Mouse (Mus musculus): ENCODE measurements around the gene Commd1.

The Commd1 gene

GRCm38 (mm10) chr11:22981984-22982757 is at the start of gene Commd1, which contains the start of gene Gm28048:
Gene Commd1 (minus strand): TSS chr11:22982382.
Gene Gm28048 (minus strand): TSS chr11:22982090.
- peak; percentile 98 for DNase-seq

- no peak for DNase-seq
Observed at GRCm38 (mm10) chr11:23029399-23029798, 47.2 kb upstream of the Commd1 start.

- no peak for DNase-seq
Observed at GRCm38 (mm10) chr11:23028957-23029356, 46.8 kb upstream of the Commd1 start.

- no peak for DNase-seq
Observed at GRCm38 (mm10) chr11:23024169-23024568, 42.0 kb upstream of the Commd1 start.

GRCm38 (mm10) chr11:23023155-23023554 is 41.0 kb upstream of the Commd1 start:
- no peak for DNase-seq

- DNase-seq: no peak
Observed at GRCm38 (mm10) chr11:23020841-23021240, 38.7 kb upstream of the Commd1 start.

GRCm38 (mm10) chr11:23020116-23020770 is 38.1 kb upstream of the Commd1 start:
- no peak for DNase-seq

GRCm38 (mm10) chr11:23017943-23018342 is 35.8 kb upstream of the Commd1 start:
- DNase-seq: no peak

GRCm38 (mm10) chr11:23014996-23015395 is 32.8 kb upstream of the Commd1 start:
- no peak for DNase-seq

GRCm38 (mm10) chr11:23013580-23014294 is 31.6 kb upstream of the Commd1 start:
- no peak for DNase-seq

GRCm38 (mm10) chr11:23013096-23013495 is 30.9 kb upstream of the Commd1 start:
- DNase-seq: no peak

GRCm38 (mm10) chr11:23008824-23009200 is 26.6 kb upstream of the Commd1 start:
- DNase-seq: no peak

GRCm38 (mm10) chr11:23008181-23008823 is 26.1 kb upstream of the Commd1 start:
- peak; percentile 79 for DNase-seq

GRCm38 (mm10) chr11:23007481-23008180 is 25.4 kb upstream of the Commd1 start, which contains the start of gene Fam161a:
Gene Fam161a (plus strand): TSS chr11:23007531.
- peak; percentile 74 for DNase-seq

GRCm38 (mm10) chr11:23007166-23007480 is 24.9 kb upstream of the Commd1 start:
- no peak for DNase-seq

GRCm38 (mm10) chr11:23005276-23005675 is 23.1 kb upstream of the Commd1 start:
- DNase-seq: no peak

- DNase-seq: no peak
Observed at GRCm38 (mm10) chr11:22998308-22998707, 16.1 kb upstream of the Commd1 start.

- no peak for DNase-seq
Observed at GRCm38 (mm10) chr11:22995461-22995860, 13.3 kb upstream of the Commd1 start.

GRCm38 (mm10) chr11:22994271-22994670 is 12.1 kb upstream of the Commd1 start:
- no peak for DNase-seq

GRCm38 (mm10) chr11:22991218-22991835 is 9.1 kb upstream of the Commd1 start:
- no peak for DNase-seq

- DNase-seq: peak; percentile 93
Observed at GRCm38 (mm10) chr11:22990393-22991126, 8.4 kb upstream of the Commd1 start, which contains the start of gene Cct4. Gene Cct4 (plus strand): TSS chr11:22990519.
